Mouse (Mus musculus) layer of hippocampus, adult 18-20 months (tissue): Measurements from ENCODE around the gene Bpifa1. TPM values are rescaled to one million over a fixed set of nuclear protein-coding genes. Genes with fewer than 3 reads are reported as not detected.

Experiments
- DNase-seq, 2 experiments: peaks; one replicate each; pipeline ENCODE4 v3.0.0; 2022; ENCODE audit warnings: low spot score in 2 of 2
- total RNA-seq, 2 experiments: library from RNA; stranded (reverse); gene quantifications; 2 replicates each; pipeline ENCODE4 v1.2.3; 2021

Gene Bpifa1
- total RNA-seq, 2 experiments from 2014 or later, result not detected

DNA sequence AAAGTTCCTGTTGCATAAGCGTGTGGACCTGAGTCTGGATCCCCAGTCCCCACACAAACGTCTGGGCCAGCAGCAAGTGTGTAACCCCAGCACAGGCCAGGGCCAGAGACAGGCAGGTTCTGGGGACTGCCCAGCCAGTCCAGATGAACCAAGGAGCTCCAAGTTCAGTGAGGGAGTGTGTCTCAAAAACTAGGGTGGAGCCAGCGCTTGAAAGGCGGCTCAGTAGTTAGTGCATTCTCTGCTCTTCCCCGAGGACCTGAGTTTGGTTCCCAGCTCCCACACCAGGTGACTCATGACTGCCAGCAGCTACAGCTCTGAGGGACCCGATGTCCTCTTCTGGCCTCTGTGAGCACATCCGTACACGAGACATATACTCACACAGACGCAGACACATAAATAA is 54.4 kb downstream of the Bpifa1 start:
- DNase-seq, result no peak

Other genes starting within 250 kb of the Bpifa1 start
- not detected for gene Bpifb6, start 242.5 kb upstream of the Bpifa1 start, total RNA-seq
- not detected for gene Bpifb3, start 224.7 kb upstream of the Bpifa1 start, total RNA-seq
- gene Bpifb4, start 204.7 kb upstream of the Bpifa1 start, total RNA-seq, result not detected
- not detected for gene Bpifa6, start 167.9 kb upstream of the Bpifa1 start, total RNA-seq
- not detected for gene Bpifa2, start 134.6 kb upstream of the Bpifa1 start, total RNA-seq
- gene Bpifa3, start 12.5 kb upstream of the Bpifa1 start, total RNA-seq, result not detected
- gene Bpifa5, start 19.7 kb downstream of the Bpifa1 start, total RNA-seq, result not detected
- under 1 TPM; 0.12 to 0.15 TPM for gene Bpifb1, start 47.9 kb downstream of the Bpifa1 start, total RNA-seq
- not detected for gene Bpifb5, start 80.9 kb downstream of the Bpifa1 start, total RNA-seq
- not detected for gene Bpifb9a, start 115.0 kb downstream of the Bpifa1 start, total RNA-seq
- gene Bpifb9b, start 164.3 kb downstream of the Bpifa1 start, total RNA-seq, result not detected
- gene Cdk5rap1, start 230.1 kb downstream of the Bpifa1 start, total RNA-seq, result 10 to 100 TPM; 14.8 to 14.9 TPM